Mouse (Mus musculus) olfactory bulb, adult 2 months (tissue): ENCODE results near the gene Apba3.

ENCODE experiments used
- CTCF ChIP-seq: fragments of 200-500 bp; IDR thresholded peaks from 2 replicates; pipeline ENCODE4 v1.5.1; 2012; ENCODE audit warnings: low read depth, mild to moderate bottlenecking, low read length, moderate library complexity; ENCODE audit not compliant: insufficient read depth
- POLR2A ChIP-seq: fragments of 200-500 bp; IDR thresholded peaks from 2 replicates; pipeline ENCODE4 v1.6.1; 2012; ENCODE audit warnings: mild to moderate bottlenecking, low read depth, low read length, moderate library complexity; ENCODE audit not compliant: insufficient read depth

DNA sequence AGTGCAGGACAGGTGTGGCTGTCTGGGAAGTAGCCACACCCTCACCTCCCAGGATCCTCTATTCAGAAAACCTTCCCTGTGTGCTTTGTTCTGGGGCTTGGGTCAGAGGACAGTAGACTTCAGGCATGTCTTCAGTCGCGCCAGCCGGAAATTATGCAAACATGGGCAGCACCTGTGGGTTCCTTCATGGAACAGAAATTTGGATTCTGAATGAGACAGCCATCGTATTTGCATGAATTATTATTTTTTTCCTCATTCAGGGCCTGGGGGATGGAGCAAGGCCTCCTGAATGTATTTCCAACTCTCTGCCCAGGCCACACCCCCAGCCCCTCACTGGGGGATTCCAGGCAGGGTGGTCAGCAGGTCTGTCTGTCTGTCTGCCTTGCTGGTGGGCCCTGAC is 5.7 kb upstream of the Apba3 start:
- TF ChIP-seq CTCF (no peak), POLR2A (no peak)
